Mouse (Mus musculus): ENCODE results near the gene Syce2.
"Not testable (repeated sequence)": the region's sequence is repeated elsewhere in the genome, so short reads cannot be mapped to it uniquely, and the experiment has no call there.

The Syce2 gene

GRCm38 (mm10) chr8:84871376-84872308, at the start of gene Syce2:
Gene Syce2 (plus strand): TSS chr8:84872111.
- peak; percentile 79 to 87 for DNase-seq (ENCODE audit: low spot score in 2 of 2)

- no peak for DNase-seq (ENCODE audit: low spot score in 2 of 2)
These were observed 49.2 kb upstream of the Syce2 start, which contains the start of gene Dand5 for GRCm38 (mm10) chr8:84822723-84823122. Gene Dand5 (minus strand): TSS chr8:84822823.

GRCm38 (mm10) chr8:84823653-84824052, 48.3 kb upstream of the Syce2 start:
- peak; percentile 51 to 67 for DNase-seq (ENCODE audit: low spot score in 2 of 2)

- peak; percentile 73 to 75 for DNase-seq (ENCODE audit: low spot score in 2 of 2)
These were observed 46.3 kb upstream of the Syce2 start for GRCm38 (mm10) chr8:84825636-84826035.

GRCm38 (mm10) chr8:84826518-84826917, 45.4 kb upstream of the Syce2 start:
- DNase-seq (ENCODE audit: low spot score in 2 of 2): not testable (repeated sequence)

- DNase-seq (ENCODE audit: low spot score in 2 of 2): peak; percentile 71 to 77
These were observed 40.4 kb upstream of the Syce2 start, which contains the start of gene Gadd45gip1 for GRCm38 (mm10) chr8:84831490-84831889. Gene Gadd45gip1 (plus strand): TSS chr8:84831522.

- DNase-seq (ENCODE audit: low spot score in 2 of 2): peak; percentile 85 to 86
These were observed 39.7 kb upstream of the Syce2 start for GRCm38 (mm10) chr8:84832034-84832717.

GRCm38 (mm10) chr8:84832759-84833742, 38.9 kb upstream of the Syce2 start:
- no peak for DNase-seq (ENCODE audit: low spot score in 2 of 2)

GRCm38 (mm10) chr8:84834002-84834865, 37.7 kb upstream of the Syce2 start:
- no peak for DNase-seq (ENCODE audit: low spot score in 2 of 2)

GRCm38 (mm10) chr8:84834866-84835855, 36.8 kb upstream of the Syce2 start:
- no peak for DNase-seq (ENCODE audit: low spot score in 2 of 2)

GRCm38 (mm10) chr8:84837149-84837911, 34.6 kb upstream of the Syce2 start:
- DNase-seq (ENCODE audit: low spot score in 2 of 2): no peak

- no peak for DNase-seq (ENCODE audit: low spot score in 2 of 2)
These were observed 33.9 kb upstream of the Syce2 start for GRCm38 (mm10) chr8:84837912-84838470.

GRCm38 (mm10) chr8:84838513-84838912, 33.4 kb upstream of the Syce2 start:
- DNase-seq (ENCODE audit: low spot score in 2 of 2): peak; percentile 70 to 84

- no peak for DNase-seq (ENCODE audit: low spot score in 2 of 2)
These were observed 32.5 kb upstream of the Syce2 start for GRCm38 (mm10) chr8:84839411-84839810.

GRCm38 (mm10) chr8:84839875-84840247, 32.0 kb upstream of the Syce2 start:
- no peak for DNase-seq (ENCODE audit: low spot score in 2 of 2)

- peak; percentile 92 to 93 for DNase-seq (ENCODE audit: low spot score in 2 of 2)
These were observed 31.5 kb upstream of the Syce2 start, which contains the start of gene Rad23a for GRCm38 (mm10) chr8:84840248-84840999. Gene Rad23a (minus strand): TSS chr8:84840665.

- DNase-seq (ENCODE audit: low spot score in 2 of 2): no peak
These were observed 30.4 kb upstream of the Syce2 start for GRCm38 (mm10) chr8:84841514-84841913.

Data from spleen, postnatal 36 days (tissue).